Mouse (Mus musculus) layer of hippocampus, adult 9-10 months (tissue): Measurements from ENCODE around the gene Rhbdl1.

Source experiments
- DNase-seq: peaks from one replicate; pipeline ENCODE4 v3.0.0; 2022; ENCODE audit warnings: low spot score

Rhbdl1 gene

DNA sequence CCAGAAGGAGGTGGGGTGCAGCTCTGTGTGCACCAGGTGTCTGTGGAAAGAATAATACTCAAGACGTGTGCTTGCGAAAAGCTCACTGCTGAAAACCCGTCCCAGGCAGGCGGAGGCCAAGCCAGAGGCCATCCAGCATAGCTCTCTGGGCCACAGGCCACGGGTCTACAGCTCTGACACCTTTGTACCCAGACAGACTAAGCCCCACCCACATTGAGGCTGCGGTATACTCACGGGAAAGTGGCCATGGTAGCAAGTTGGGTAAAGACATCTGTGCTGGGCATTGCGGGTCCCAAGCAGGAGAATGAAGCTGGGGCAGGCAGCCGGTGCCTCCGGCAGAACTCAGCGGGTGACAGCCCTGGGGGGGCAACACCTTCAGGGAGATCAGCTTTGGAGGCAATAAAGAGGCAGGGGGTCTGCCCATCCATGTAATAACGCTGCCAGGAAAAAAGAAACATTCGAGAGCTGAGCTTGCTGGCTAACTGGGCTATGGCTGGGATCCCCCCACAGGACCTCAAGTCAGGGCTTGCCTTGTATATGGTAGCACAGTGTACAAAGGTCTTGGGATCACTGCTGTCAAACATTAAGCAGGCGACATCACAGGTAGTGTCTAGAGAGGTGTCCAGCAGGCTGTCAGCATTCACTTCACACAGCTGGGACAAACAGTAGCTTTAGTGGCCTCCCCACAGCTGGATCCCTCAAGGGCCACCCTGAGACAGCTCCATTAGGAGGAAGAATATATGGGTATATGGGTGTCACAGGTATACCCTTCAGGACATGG lies 2.5 kb upstream of the Rhbdl1 start:
- no peak for DNase-seq

GRCm38 (mm10) chr17:25838904-25839303 lies 1.8 kb upstream of the Rhbdl1 start:
- DNase-seq, result no peak

DNA sequence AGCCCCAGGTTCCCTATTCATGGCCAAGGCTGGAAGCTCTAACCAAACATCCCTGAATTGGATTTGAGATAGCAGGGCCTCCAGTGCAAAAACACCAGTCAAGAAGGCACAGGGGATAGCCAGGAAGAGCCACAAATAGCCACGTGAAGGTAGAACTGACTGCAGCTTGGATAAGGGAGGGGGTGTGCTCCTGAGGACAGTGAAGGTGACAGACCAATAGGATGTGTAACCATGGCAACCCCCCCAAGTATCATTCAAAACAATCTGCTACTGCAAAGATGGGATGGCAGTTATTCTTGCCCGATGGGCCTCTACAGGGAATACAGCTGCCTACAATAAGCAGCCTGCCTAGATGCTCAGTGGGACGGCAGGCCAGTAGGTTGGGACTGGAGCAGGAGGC lies 438 bp upstream of the Rhbdl1 start:
- no peak for DNase-seq

DNA sequence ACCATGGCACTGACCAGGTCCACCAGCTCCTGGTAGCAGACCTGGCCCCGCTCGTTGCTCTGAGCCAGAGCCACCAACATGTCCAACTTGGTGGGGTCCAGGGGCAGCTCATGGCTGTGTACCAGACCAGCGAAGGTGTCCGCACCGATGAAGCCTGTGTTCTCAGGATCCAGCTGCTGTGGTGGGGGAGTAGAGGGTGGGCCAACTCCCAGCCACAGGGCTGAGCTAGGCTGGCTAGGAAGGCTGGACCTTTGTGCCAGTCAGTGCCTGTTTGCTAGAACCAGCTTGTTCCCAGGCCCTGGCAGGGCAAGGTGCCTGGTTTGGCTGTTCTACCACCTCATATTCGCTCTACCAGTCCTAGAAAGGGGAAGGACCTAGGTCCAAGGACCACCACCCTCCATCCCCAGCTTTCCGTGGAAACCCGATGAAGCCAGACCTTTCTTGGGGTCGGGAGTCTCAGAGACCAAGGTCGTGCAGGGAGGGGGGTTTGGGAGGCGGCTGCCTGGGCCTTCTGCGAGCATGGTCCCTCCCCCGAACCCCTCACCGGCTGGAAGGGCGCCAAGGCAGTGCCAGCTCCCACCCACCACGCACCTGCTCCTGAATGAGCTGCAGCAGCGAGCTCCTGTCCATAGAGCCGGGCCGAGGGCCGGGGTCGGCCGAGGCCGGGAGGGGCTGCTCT lies 559 bp downstream of the Rhbdl1 start:
- DNase-seq, result no peak

- DNase-seq, result no peak
Observed at GRCm38 (mm10) chr17:25835816-25836215, 1.3 kb downstream of the Rhbdl1 start.

GRCm38 (mm10) chr17:25835301-25835700 lies 1.8 kb downstream of the Rhbdl1 start:
- DNase-seq, result no peak

GRCm38 (mm10) chr17:25834595-25835222 lies 2.4 kb downstream of the Rhbdl1 start:
- no peak for DNase-seq

- DNase-seq, result no peak
Observed at GRCm38 (mm10) chr17:25833961-25834594, 3.0 kb downstream of the Rhbdl1 start.

- peak; percentile 79 for DNase-seq
Observed at GRCm38 (mm10) chr17:25833291-25833663, 3.8 kb downstream of the Rhbdl1 start, which contains the start of gene Stub1. TSS of gene Stub1 (minus strand) at chr17:25833404.

- DNase-seq, result peak; percentile 95
Observed at GRCm38 (mm10) chr17:25832436-25833290, 4.4 kb downstream of the Rhbdl1 start.

- DNase-seq, result no peak
Observed at GRCm38 (mm10) chr17:25831451-25832281, 5.4 kb downstream of the Rhbdl1 start.

DNA sequence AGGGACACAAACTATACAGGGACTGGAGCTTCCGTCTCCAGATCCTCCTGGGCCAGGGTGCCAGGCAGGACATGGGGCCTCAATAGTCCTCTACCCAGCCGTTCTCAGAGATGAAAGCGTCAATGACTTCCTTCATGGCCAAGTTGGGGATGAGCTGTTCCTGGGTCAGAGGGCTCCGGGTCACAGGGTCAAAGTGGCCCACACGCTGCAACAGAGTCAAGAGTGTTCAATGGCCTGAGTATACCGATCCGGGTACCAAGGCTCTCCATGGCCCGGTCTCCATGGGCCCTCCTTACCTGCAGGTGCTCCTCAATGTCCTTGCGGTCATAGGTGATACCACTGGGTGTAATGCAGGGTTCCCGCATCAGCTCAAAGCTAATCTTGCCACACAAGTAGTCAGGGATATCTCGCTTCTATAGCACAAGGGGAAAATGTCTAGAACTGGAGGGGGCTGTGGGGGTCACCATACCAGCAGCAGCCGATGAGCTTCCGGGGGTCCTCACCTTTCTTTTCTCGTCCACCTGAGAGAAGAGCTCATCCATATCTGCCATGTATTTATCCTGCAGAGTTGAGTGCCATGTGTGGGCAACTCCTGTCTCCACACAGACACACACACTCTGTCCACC lies 6.2 kb downstream of the Rhbdl1 start:
- no peak for DNase-seq

GRCm38 (mm10) chr17:25830200-25830753 lies 6.8 kb downstream of the Rhbdl1 start:
- no peak for DNase-seq

- no peak for DNase-seq
Observed at GRCm38 (mm10) chr17:25829558-25830017, 7.5 kb downstream of the Rhbdl1 start.

DNA sequence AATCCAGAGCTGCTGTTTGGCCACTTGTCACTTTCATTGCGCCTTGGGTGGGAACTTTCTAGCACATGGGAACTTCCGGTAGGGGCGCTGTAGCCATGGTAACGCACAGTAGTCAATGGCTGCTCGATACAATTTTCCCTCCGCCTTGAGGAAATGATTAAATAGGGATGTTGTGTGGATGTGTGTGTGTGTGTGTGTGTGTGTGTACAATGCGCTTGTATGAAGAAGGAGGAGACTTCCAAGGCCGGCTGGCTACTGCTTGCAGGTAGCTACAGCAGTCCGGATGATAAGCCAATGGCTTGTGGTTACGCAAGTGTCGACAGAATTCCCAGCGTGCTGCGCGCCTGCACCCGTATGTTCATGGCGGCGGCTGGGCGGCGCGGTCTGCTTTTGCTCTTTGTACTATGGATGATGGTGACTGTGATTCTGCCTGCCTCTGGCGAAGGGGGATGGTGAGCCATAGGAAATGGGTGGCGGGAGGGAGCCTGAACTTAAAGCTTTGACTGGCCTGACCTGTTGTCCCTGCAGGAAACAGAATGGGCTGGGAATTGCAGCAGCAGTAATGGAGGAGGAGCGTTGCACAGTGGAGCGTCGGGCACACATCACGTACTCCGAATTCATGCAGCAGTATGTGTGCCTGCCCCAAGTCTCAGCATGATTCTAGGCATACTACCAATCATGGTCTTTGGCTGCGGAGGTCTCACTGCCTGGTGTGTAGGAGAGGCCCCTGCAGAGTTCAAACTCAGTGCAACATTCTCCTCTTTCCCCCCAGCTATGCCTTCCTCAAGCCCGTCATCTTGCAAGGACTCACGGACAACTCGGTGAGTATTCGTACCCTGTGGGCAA lies 8.2 kb downstream of the Rhbdl1 start, which contains the start of gene Jmjd8:
Gene Jmjd8, plus strand, starts transcription at position 156 of the 846 bp plus-strand sequence.
- peak; percentile 71 for DNase-seq

- DNase-seq, result no peak
Observed at GRCm38 (mm10) chr17:25828223-25828594, 8.9 kb downstream of the Rhbdl1 start.

GRCm38 (mm10) chr17:25827546-25828222 lies 9.4 kb downstream of the Rhbdl1 start:
- no peak for DNase-seq

DNA sequence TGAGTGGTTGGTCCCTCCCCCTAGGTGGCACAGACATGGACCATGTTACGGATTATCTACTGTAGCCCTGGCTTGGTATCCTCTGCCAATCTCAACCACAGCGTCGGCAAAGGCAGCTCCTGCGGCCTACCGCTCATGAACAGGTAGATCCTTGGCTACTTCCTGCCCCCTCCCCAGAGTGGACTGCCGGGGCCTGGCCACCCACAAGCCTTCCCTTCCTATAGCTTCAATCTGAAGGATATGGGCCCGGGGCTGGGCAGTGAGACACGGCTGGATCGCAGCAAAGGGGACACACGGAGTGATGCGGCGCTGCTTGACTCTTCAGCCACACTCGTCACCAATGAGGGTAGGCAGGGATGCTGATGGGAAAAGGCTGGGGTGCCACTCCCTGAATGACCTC lies 10.1 kb downstream of the Rhbdl1 start:
- DNase-seq, result no peak
